Comparison of ENCODE assay signal across 28 mouse cellular contexts in genomic region chr8:66630721-66631120, GRCm38 (mm10). TPM values are rescaled to one million over a fixed set of nuclear protein-coding genes. Genes with fewer than 3 reads are reported as not detected.
DNase-seq lines count a peak whose midpoint lies in the region; TF ChIP-seq lines count a peak whose summit lies in the region.
"Had no signal": no experiment of that assay in that cellular context is flagged by ENCODE, and none has a peak within 500 bp of the region (broad histone marks: within the 10 kb centered on the region; RNA-seq: fewer than 3 reads in every experiment).

No protein-coding gene starts in this region.

- no peaks in the 10 kb centered on the region for H3K9me3 ChIP-seq in heart, embryonic 10.5 days
- H3K9me3 ChIP-seq: embryonic facial prominence, embryonic 10.5 days; embryonic facial prominence, embryonic 12.5 days; forebrain, embryonic 13.5 days; forebrain, embryonic 15.5 days had no signal

- 54% methylated on average over 1 of the region's 1 CpGs for WGBS in heart, embryonic 10.5 days

- H3K36me3 ChIP-seq in heart, embryonic 10.5 days, result no peaks in the 10 kb centered on the region
- H3K36me3 ChIP-seq: embryonic facial prominence, embryonic 10.5 days; embryonic facial prominence, embryonic 12.5 days; forebrain, embryonic 15.5 days had no signal

- DNase-seq in gastrocnemius, adult 18-20 months (ENCODE audit: low spot score), result peak; percentile 10
- DNase-seq in gastrocnemius, adult 2 months, result no peak
- DNase-seq in heart, adult 8-10 months (ENCODE audit: low spot score), result peak; percentile 26
- no peak for DNase-seq in heart, embryonic 10.5 days (ENCODE audit: low spot score)
- DNase-seq in 3T3-L1 (ENCODE audit: low read depth, low spot score) (peak; percentile 67), adipocyte (ENCODE audit: low spot score) (peak; percentile 61)
- DNase-seq in layer of hippocampus, postnatal 25 days (ENCODE audit: extremely low spot score in 1 of 2, low spot score in 1 of 2), result no peak
- DNase-seq in layer of hippocampus, adult 2 months (ENCODE audit: low spot score in 2 of 2), result no peak
- DNase-seq: adrenal gland, adult 2 months; adrenal gland, postnatal 10 days; adrenal gland, postnatal 25 days; cerebellum, adult 11-12 months; cerebellum, adult 2 months; cerebellum, adult 9-10 months; cerebellum, postnatal 10 days; cerebellum, postnatal 25 days; forebrain, postnatal 0 days had no signal

- no peak overlapping the region for H3K27ac ChIP-seq in gastrocnemius, adult 2 months
- H3K27ac ChIP-seq in heart, embryonic 10.5 days, result no peak overlapping the region
- H3K27ac ChIP-seq in layer of hippocampus, adult 2 months, result no peak overlapping the region
- H3K27ac ChIP-seq: embryonic facial prominence, embryonic 10.5 days; embryonic facial prominence, embryonic 12.5 days; forebrain, embryonic 13.5 days; forebrain, embryonic 15.5 days had no signal

- no peak for TF ChIP-seq CTCF in gastrocnemius, adult 2 months (IDR thresholded peaks at IDR 0.05)
- TF ChIP-seq CTCF in layer of hippocampus, adult 2 months (conservative IDR thresholded peaks at IDR 0.05), result no peak

- H3K27me3 ChIP-seq in heart, embryonic 10.5 days (ENCODE audit: insufficient read depth, poor library complexity, severe bottlenecking), result no peaks in the 10 kb centered on the region
- H3K27me3 ChIP-seq: embryonic facial prominence, embryonic 12.5 days; forebrain, embryonic 13.5 days; forebrain, embryonic 15.5 days had no signal

- H3K4me1 ChIP-seq in heart, embryonic 10.5 days, result no peaks in the 10 kb centered on the region
- H3K4me1 ChIP-seq: embryonic facial prominence, embryonic 10.5 days; embryonic facial prominence, embryonic 12.5 days; forebrain, embryonic 13.5 days; forebrain, embryonic 15.5 days had no signal

- intact Hi-C loops in gastrocnemius, adult 2 months (cut with DNase I), result no loop called here

- no peak overlapping the region for H3K4me3 ChIP-seq in gastrocnemius, adult 2 months
- H3K4me3 ChIP-seq in heart, embryonic 10.5 days, result no peak overlapping the region
- no peak overlapping the region for H3K4me3 ChIP-seq in layer of hippocampus, adult 2 months
- H3K4me3 ChIP-seq: embryonic facial prominence, embryonic 10.5 days; embryonic facial prominence, embryonic 12.5 days; forebrain, embryonic 13.5 days; forebrain, embryonic 15.5 days had no signal

RNA-seq across cellular contexts. Expression of gene Npy5r, which starts 57.2 kb away (rescaled TPM):
- not detected for total RNA-seq in gastrocnemius, adult 18-20 months (2021)
- not detected for total RNA-seq in gastrocnemius, adult 2 months (2021)
- total RNA-seq in heart, adult 8-10 months (2022), result not detected
- polyA plus RNA-seq in heart, embryonic 10.5 days (2016; fragmentation: Nextera tagmentation; extraction: Ambion mirVana), result not detected in 2 replicates
- total RNA-seq in layer of hippocampus, postnatal 25 days (2021), result 10 to 100 TPM in 1 of 2 experiments, 1 to 10 TPM in 1; 9.9 to 10.2 TPM
- 10 to 100 TPM; 10.1 to 10.9 TPM for total RNA-seq in layer of hippocampus, adult 2 months (2021)
- total RNA-seq: adrenal gland, postnatal 4 days; ES-E14; MEL had no signal
- polyA plus RNA-seq: activated CD4-positive, CD25-positive, alpha-beta regulatory T cell, adult 4 months; C2C12; forebrain, embryonic 11.5 days; Patski had no signal

Comparison
In these comparisons a context has a peak if more than half of its experiments do, and no peak if none do; other contexts are left out.
1. DNase-seq: peak in gastrocnemius, adult 18-20 months (single experiment), heart, adult 8-10 months (single experiment), 3T3-L1 (single experiment) and adipocyte (single experiment); none in gastrocnemius, adult 2 months (single experiment), heart, embryonic 10.5 days (single experiment), layer of hippocampus, postnatal 25 days (0 of 2) and layer of hippocampus, adult 2 months (0 of 2).
2. RNA of gene Npy5r, which starts 57.2 kb away (total RNA-seq): 10.1 to 10.9 TPM in layer of hippocampus, adult 2 months and 9.9 to 10.2 TPM in layer of hippocampus, postnatal 25 days; not detected in heart, adult 8-10 months, not detected in gastrocnemius, adult 2 months and not detected in gastrocnemius, adult 18-20 months; every median in the first group is over 4 times any median in the second.